Mouse (Mus musculus) kidney, postnatal 36 days (tissue): ENCODE data around the gene Id1.

Experiments
- DNase-seq, 2 experiments: peaks; one replicate each; pipeline ENCODE4 v3.0.0; 2021 to 2022; ENCODE audit warnings: mixed read lengths in 2 of 2

Id1 gene

GRCm38 (mm10) chr2:152756474-152757393 is 20.7 kb downstream of the Id1 start:
- DNase-seq = no peak

- DNase-seq = no peak
These were observed 21.4 kb downstream of the Id1 start for GRCm38 (mm10) chr2:152757478-152757877.

- DNase-seq = no peak
These were observed 22.3 kb downstream of the Id1 start for GRCm38 (mm10) chr2:152758351-152758750.

DNA sequence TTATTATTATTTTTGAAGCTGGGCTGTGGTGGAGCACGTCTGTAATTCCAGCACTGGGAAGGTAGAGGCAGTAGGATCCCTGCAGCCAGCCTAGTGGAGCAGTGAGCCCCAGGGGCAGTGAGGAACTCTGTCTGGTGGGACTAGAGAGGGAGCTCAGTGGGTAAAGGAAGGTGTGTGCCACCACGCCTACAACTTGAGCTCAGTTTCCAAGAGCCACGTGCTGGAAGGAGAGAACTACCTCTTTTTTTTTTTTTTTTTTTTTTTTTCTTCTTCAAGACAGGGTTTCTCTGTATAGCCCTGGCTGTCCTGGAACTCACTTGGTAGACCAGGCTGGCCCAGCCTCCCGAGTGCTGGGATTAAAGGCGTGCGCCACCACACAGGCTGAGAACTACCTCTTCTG is 27.3 kb downstream of the Id1 start:
- DNase-seq = no peak

GRCm38 (mm10) chr2:152764172-152765044 is 28.4 kb downstream of the Id1 start:
- DNase-seq = no peak

DNA sequence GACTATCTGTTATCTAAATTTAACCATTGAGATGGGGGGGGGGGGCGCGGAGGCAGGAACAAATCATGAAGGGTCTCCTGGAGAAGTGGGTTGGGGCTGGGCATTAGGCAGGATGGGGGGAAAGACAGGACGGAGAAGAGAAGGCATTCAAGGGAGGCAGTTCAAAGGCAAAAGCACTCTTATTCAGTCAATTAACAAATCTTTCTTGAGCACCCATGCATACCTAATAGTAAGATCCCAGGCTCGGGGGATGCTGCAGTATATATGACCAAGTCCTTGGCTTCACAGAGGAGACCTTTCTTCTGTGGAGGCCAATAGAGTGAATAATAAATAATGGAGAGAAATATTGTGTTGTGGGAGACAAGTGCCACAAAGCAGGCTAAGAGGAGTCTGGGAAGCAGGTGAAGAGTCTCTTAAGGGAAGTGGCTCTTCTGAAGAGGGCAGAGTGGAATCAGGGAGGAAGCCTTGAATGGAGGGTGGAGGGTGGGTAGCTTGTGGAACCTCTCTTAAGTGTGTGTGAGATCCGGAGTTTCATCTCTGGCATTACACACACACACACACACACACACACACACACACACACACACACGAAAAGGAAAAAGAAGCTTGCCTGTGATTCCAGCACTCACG is 29.1 kb downstream of the Id1 start:
- DNase-seq = no peak

GRCm38 (mm10) chr2:152766387-152767123 is 30.5 kb downstream of the Id1 start:
- DNase-seq = peak; percentile 92 to 98

GRCm38 (mm10) chr2:152767618-152768271 is 31.7 kb downstream of the Id1 start:
- peak; percentile 83 to 88 for DNase-seq

- no peak for DNase-seq
These were observed 33.6 kb downstream of the Id1 start for GRCm38 (mm10) chr2:152769677-152770076.

- DNase-seq = peak; percentile 74 to 87
These were observed 35.5 kb downstream of the Id1 start for GRCm38 (mm10) chr2:152771571-152771970.

GRCm38 (mm10) chr2:152772231-152772630 is 36.2 kb downstream of the Id1 start:
- DNase-seq = no peak

GRCm38 (mm10) chr2:152775357-152775756 is 39.3 kb downstream of the Id1 start:
- no peak for DNase-seq

- no peak for DNase-seq
These were observed 40.0 kb downstream of the Id1 start for GRCm38 (mm10) chr2:152776019-152776418.

GRCm38 (mm10) chr2:152776435-152776834 is 40.4 kb downstream of the Id1 start:
- DNase-seq = no peak

- DNase-seq = no peak
These were observed 41.0 kb downstream of the Id1 start for GRCm38 (mm10) chr2:152777081-152777480.

GRCm38 (mm10) chr2:152780466-152780865 is 44.4 kb downstream of the Id1 start:
- no peak for DNase-seq

- peak; percentile 53 to 64 for DNase-seq
These were observed 45.1 kb downstream of the Id1 start for GRCm38 (mm10) chr2:152781031-152781711.

DNA sequence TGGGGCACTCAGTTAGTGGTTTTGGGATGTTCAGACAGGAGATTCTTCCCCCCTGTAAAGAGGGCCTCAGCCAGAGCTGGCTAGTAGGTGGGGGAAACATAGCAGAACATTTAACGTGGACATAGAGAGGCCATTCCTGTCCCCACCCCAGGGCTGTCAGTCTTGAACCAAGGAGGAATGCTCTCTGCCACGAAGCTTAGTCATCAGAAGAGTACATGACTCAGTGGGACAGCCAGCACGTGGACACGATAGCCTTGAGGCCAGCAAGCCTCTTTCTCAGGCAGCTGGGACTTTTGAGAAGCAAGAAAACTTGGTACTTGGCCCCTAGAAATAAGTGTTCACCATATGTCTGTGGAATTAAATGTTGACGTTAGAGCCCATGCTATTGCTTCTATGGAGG is 46.6 kb downstream of the Id1 start:
- DNase-seq = no peak

GRCm38 (mm10) chr2:152783241-152783640 is 47.2 kb downstream of the Id1 start:
- DNase-seq = no peak

GRCm38 (mm10) chr2:152784640-152785039 is 48.6 kb downstream of the Id1 start:
- no peak for DNase-seq
